Mouse (Mus musculus): ENCODE data around the gene Csad.

GRCm38 (mm10) chr15:102215624-102216023 lies 11.1 kb upstream of the Csad start:
- TF ChIP-seq POLR2A (IDR thresholded peaks at IDR 0.05; ENCODE audit: low read depth, low read length) (no peak), CTCF (IDR thresholded peaks at IDR 0.05; ENCODE audit: extremely low read depth, insufficient read length, insufficient replicate concordance, low read depth, low read length) (no peak)

Measured in small intestine, adult 2 months (tissue).